7 mouse cellular contexts compared by ENCODE assay signal in the genomic region with DNA sequence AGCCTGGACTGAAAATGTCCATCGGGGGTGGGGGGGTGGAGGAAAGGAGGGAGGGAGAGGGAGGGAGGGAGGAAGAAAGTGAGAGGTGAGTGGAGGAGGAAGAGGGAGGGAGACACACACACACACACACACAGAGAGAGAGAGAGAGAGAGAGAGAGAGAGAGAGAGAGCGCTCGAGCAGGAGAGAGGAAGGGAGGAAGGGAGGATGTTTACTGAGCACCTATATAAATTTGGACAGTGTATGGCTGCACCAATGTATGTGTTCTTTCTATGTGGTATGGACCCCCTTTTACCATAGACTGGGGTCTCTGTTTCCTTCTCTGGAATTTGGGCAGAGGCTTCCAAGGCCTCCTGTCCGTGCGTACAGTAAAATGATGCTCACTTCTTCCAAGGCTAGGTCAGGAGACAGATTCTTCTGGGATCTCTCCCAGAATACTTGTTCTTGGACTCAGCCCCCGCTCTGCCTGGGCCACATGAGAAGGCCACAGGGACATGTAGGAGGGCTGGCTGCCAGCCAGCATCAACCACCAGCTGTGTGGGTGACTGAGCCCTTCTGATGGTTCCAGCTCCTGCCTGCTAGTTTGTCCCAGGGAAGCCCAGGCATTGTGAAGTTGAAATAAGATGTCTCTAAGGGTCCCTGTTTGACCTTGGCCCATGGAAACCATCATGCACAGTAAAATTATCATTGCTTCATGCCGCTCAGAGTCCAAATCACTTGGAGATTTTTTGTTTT.
A peak's percentile ranks its signal among the peaks of the same experiment; 100 is the strongest.
DNase-seq lines count a peak whose midpoint lies in the region; ATAC-seq lines count a peak whose summit lies in the region.

No protein-coding gene starts in this region.

- H3K4me3 ChIP-seq in forebrain, embryonic 12.5 days (replicated peaks), result no peak overlapping the region
- H3K4me3 ChIP-seq in forebrain, embryonic 13.5 days, result no peak overlapping the region

- H3K4me2 ChIP-seq in forebrain, embryonic 12.5 days, result no peak overlapping the region
- no peak overlapping the region for H3K4me2 ChIP-seq in forebrain, embryonic 13.5 days

- H3K4me1 ChIP-seq in forebrain, embryonic 12.5 days, result no peaks in the 10 kb centered on the region
- H3K4me1 ChIP-seq in forebrain, embryonic 13.5 days, result no peaks in the 10 kb centered on the region

- no peaks in the 10 kb centered on the region for H3K36me3 ChIP-seq in forebrain, embryonic 12.5 days (replicated peaks)
- H3K36me3 ChIP-seq in forebrain, embryonic 13.5 days (ENCODE audit: poor library complexity, severe bottlenecking), result no peaks in the 10 kb centered on the region

- H3K27ac ChIP-seq in forebrain, embryonic 12.5 days, result no peak overlapping the region
- no peak overlapping the region for H3K27ac ChIP-seq in forebrain, embryonic 13.5 days

- H3K9me3 ChIP-seq in forebrain, embryonic 12.5 days, result no peaks in the 10 kb centered on the region
- H3K9me3 ChIP-seq in forebrain, embryonic 13.5 days (replicated peaks), result no peaks in the 10 kb centered on the region

- 68% methylated on average over 7 of the region's 7 CpGs for WGBS in forebrain, embryonic 12.5 days
- WGBS in forebrain, embryonic 13.5 days, result 70% methylated on average over 5 of the region's 7 CpGs

- DNase-seq in retina, postnatal 1 day, result peak; percentile 11
- no peak for DNase-seq in retina, embryonic 14.5 days (ENCODE audit: low spot score)
- peak; percentile 30 to 52 for DNase-seq in frontal cortex, postnatal 36 days (ENCODE audit: low spot score in 2 of 2)
- peak; percentile 18 for DNase-seq in left cerebral cortex, adult 11 months (ENCODE audit: low spot score)

- no peaks in the 10 kb centered on the region for H3K27me3 ChIP-seq in forebrain, embryonic 12.5 days
- H3K27me3 ChIP-seq in forebrain, embryonic 13.5 days, result no peaks in the 10 kb centered on the region

- H3K9ac ChIP-seq in forebrain, embryonic 12.5 days, result no peak overlapping the region
- no peak overlapping the region for H3K9ac ChIP-seq in forebrain, embryonic 13.5 days

- ATAC-seq in forebrain, embryonic 12.5 days (ENCODE audit: low FRiP score), result no peak
- no peak for ATAC-seq in forebrain, embryonic 13.5 days
- ATAC-seq in erythroid progenitor cell, adult 5-6 weeks (replicated peaks; ENCODE audit: low FRiP score, poor library complexity, severe bottlenecking), result no peak
